Mouse (Mus musculus) thymus, adult 2 months (tissue): ENCODE results near the gene Olfr218. TPM values are rescaled to one million over a fixed set of nuclear protein-coding genes. Genes with fewer than 3 reads are reported as not detected.
"Not testable (repeated sequence)": the region's sequence is repeated elsewhere in the genome, so short reads cannot be mapped to it uniquely, and the experiment has no call there.

Experiments
- DNase-seq: peaks from one replicate; pipeline ENCODE4 v3.0.0; 2021
- H3K27ac ChIP-seq: fragments of 200-500 bp; 2 replicates; pipeline ENCODE4 v1.5.1; 2012; ENCODE audit warnings: low read length, control low read depth; ENCODE audit not compliant: control insufficient read depth, insufficient read depth
- H3K27me3 ChIP-seq: fragments of 200-500 bp; 2 replicates; pipeline ENCODE4 v1.6.1; 2012; ENCODE audit warnings: mild to moderate bottlenecking, low read length, moderate library complexity, mixed read lengths; ENCODE audit not compliant: control insufficient read depth, insufficient read depth
- H3K36me3 ChIP-seq: fragments of 200-500 bp; 2 replicates; pipeline ENCODE4 v1.6.1; 2012; ENCODE audit warnings: mild to moderate bottlenecking, low read length, moderate library complexity; ENCODE audit not compliant: control insufficient read depth, insufficient read depth
- H3K4me1 ChIP-seq: fragments of 200-500 bp; replicated peaks from 2 replicates; pipeline ENCODE4 v1.6.1; 2012; ENCODE audit warnings: low read length; ENCODE audit not compliant: control insufficient read depth, insufficient read depth
- H3K4me3 ChIP-seq: fragments of 200-500 bp; 2 replicates; pipeline ENCODE4 v1.5.1; 2012; ENCODE audit warnings: mild to moderate bottlenecking, low read length, control low read depth, moderate library complexity; ENCODE audit not compliant: control insufficient read depth, insufficient read depth
- CTCF ChIP-seq: fragments of 200-500 bp; IDR thresholded peaks from 2 replicates; pipeline ENCODE4 v1.5.1; 2012; ENCODE audit warnings: mild to moderate bottlenecking, control low read depth, low read length, moderate library complexity, borderline replicate concordance; ENCODE audit not compliant: control insufficient read depth, poor library complexity, insufficient read depth; ENCODE audit errors: extremely low read depth
- POLR2A ChIP-seq: fragments of 200-500 bp; IDR thresholded peaks from 2 replicates; pipeline ENCODE4 v1.6.1; 2012; ENCODE audit warnings: mild to moderate bottlenecking, low read length, control low read depth, moderate library complexity; ENCODE audit not compliant: control insufficient read depth, poor library complexity, insufficient read depth; ENCODE audit errors: extremely low read depth
- WGBS: fragments of 180-500 bp; shearing (Covaris S2); methylation state at CpG from one replicate; pipeline ENCODE4 v1.1.7; 2018; 5-methylcytosine and 5-hydroxymethylcytosine counted together
- polyA plus RNA-seq: library from polyadenylated mRNA; depleted of rRNA; stranded (reverse); fragments of >200 nt; gene quantifications from 2 replicates; pipeline ENCODE4 v1.2.3, GENCODE M21; 2012; rRNA removed

The Olfr218 gene
- polyA plus RNA-seq, 1 experiment, result not detected

- Histone ChIP-seq H3K27me3 (no peaks in the 10 kb centered on the region), H3K4me1 (no peaks in the 10 kb centered on the region), H3K27ac (no peak within 1 kb of the TSS), H3K36me3 (no peaks in the 10 kb centered on the region), H3K4me3 (no peak within 1 kb of the TSS)
- no peak for TF ChIP-seq CTCF
- no peak for TF ChIP-seq POLR2A
- no peak for DNase-seq
- WGBS, result 49% methylated on average over 2 of the region's 2 CpGs
Observed at GRCm38 (mm10) chr1:173227081-173227480, 29.5 kb downstream of the Olfr218 start, which contains the start of gene Fcer1a. Fcer1a (minus strand) TSS chr1:173227214.

GRCm38 (mm10) chr1:173237004-173237403, 39.4 kb downstream of the Olfr218 start:
- not testable (repeated sequence) for H3K4me3 ChIP-seq, H3K36me3 ChIP-seq, H3K4me1 ChIP-seq, H3K27me3 ChIP-seq, DNase-seq, H3K27ac ChIP-seq
- 88% methylated on average over 1 of the region's 1 CpGs for WGBS

- no peak for DNase-seq
- Histone ChIP-seq H3K27me3 (no peaks in the 10 kb centered on the region), H3K4me1 (no peaks in the 10 kb centered on the region), H3K36me3 (no peaks in the 10 kb centered on the region), H3K4me3 (no peak overlapping the region), H3K27ac (no peak overlapping the region)
- WGBS, result 95% methylated on average over 3 of the region's 3 CpGs
- TF ChIP-seq CTCF (no peak), POLR2A (no peak)
Observed at GRCm38 (mm10) chr1:173249888-173250287, 52.3 kb downstream of the Olfr218 start.

Other genes starting within 250 kb of the Olfr218 start
- gene Olfr16, start 247.4 kb upstream of the Olfr218 start, polyA plus RNA-seq, result not detected in 2 replicates
- not detected in 2 replicates for gene Olfr1408, start 60.4 kb upstream of the Olfr218 start, polyA plus RNA-seq
- not detected in 2 replicates for gene Olfr1406, start 7.2 kb upstream of the Olfr218 start, polyA plus RNA-seq
- gene Olfr1404, start 14.6 kb downstream of the Olfr218 start, polyA plus RNA-seq, result not detected in 2 replicates
- gene Fcer1a, start 29.4 kb downstream of the Olfr218 start, polyA plus RNA-seq, result 0.13 TPM in 1 of 2 replicates, not detected in the other
- not detected in 2 replicates for gene Olfr418, start 68.2 kb downstream of the Olfr218 start, polyA plus RNA-seq
- gene Mptx2, start 80.0 kb downstream of the Olfr218 start, polyA plus RNA-seq, result not detected in 2 replicates
- 6.6 and 8.7 TPM in 2 replicates for gene Ackr1, start 135.9 kb downstream of the Olfr218 start, polyA plus RNA-seq
- 6.5 and 7.4 TPM in 2 replicates for gene Aim2, start 153.1 kb downstream of the Olfr218 start, polyA plus RNA-seq
- 5.9 and 6.8 TPM in 2 replicates for gene Cadm3, start 169.9 kb downstream of the Olfr218 start, polyA plus RNA-seq